9 mouse cellular contexts compared by ENCODE assay signal in the genomic region with DNA sequence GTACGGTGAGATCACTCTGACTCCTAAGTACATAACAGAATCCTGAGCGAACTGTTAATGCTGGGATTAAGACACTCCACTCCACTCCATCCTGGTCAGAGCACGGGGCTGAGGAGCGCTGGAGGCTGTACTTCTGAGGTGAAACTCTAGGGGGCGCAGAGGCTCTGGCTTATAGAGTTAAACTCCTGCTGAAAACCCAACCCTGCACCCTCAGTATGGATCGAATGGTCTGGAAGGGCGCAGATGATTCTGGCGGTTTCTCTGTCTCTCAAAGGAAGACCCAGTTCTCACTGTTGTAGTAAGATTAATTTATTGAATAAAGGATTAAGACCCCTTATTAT. TPM values are rescaled to one million over a fixed set of nuclear protein-coding genes. Genes with fewer than 3 reads are reported as not detected.
A peak's percentile ranks its signal among the peaks of the same experiment; 100 is the strongest.
DNase-seq lines count a peak whose midpoint lies in the region; ATAC-seq and TF ChIP-seq lines count a peak whose summit lies in the region.
"Had no signal": no experiment of that assay in that cellular context is flagged by ENCODE, and none has a peak within 500 bp of the region (broad histone marks: within the 10 kb centered on the region; RNA-seq: fewer than 3 reads in every experiment).

No protein-coding gene starts in this region.

- ATAC-seq in forebrain, embryonic 12.5 days (ENCODE audit: low FRiP score): no peak; the same call in 1 of the 2 replicates
- ATAC-seq in kidney, postnatal 0 days (replicated peaks; ENCODE audit: low FRiP score, low read depth): peak; percentile 66
- peak; percentile 74 for ATAC-seq in lung, embryonic 16.5 days (ENCODE audit: low read depth)

- no peak overlapping the region for H3K27ac ChIP-seq in forebrain, embryonic 10.5 days
- no peak overlapping the region for H3K27ac ChIP-seq in forebrain, embryonic 12.5 days
- H3K27ac ChIP-seq in kidney, postnatal 0 days: no peak overlapping the region
- H3K27ac ChIP-seq in lung, embryonic 16.5 days (ENCODE audit: low read length): no peak overlapping the region
- H3K27ac ChIP-seq: limb, embryonic 13.5 days had no signal

- no peaks in the 10 kb centered on the region for H3K36me3 ChIP-seq in forebrain, embryonic 10.5 days (replicated peaks)
- H3K36me3 ChIP-seq in forebrain, embryonic 12.5 days (replicated peaks): no peaks in the 10 kb centered on the region
- H3K36me3 ChIP-seq in kidney, postnatal 0 days (ENCODE audit: insufficient read depth, low read length): no peaks in the 10 kb centered on the region
- H3K36me3 ChIP-seq in lung, embryonic 16.5 days (ENCODE audit: control insufficient read depth, insufficient read depth, low read length): no peaks in the 10 kb centered on the region
- H3K36me3 ChIP-seq: limb, embryonic 13.5 days had no signal

- DNase-seq in forebrain, embryonic 10.5 days (ENCODE audit: extremely low spot score, low spot score): peak; percentile 62
- DNase-seq in Muller cell, postnatal 12 days (ENCODE audit: inconsistent ontology term): peak; percentile 14
- DNase-seq in cerebellum, postnatal 14 days: peak; percentile 75 to 84
- DNase-seq in gastrocnemius, postnatal 4 days (ENCODE audit: low spot score in 2 of 2): peak; percentile 49 to 58
- DNase-seq in kidney, postnatal 0 days (ENCODE audit: low spot score): peak; percentile 82
- DNase-seq in spleen, postnatal 36 days (ENCODE audit: low spot score in 2 of 2): peak; percentile 24 to 27

- no peaks in the 10 kb centered on the region for H3K9me3 ChIP-seq in forebrain, embryonic 10.5 days
- no peaks in the 10 kb centered on the region for H3K9me3 ChIP-seq in forebrain, embryonic 12.5 days
- no peaks in the 10 kb centered on the region for H3K9me3 ChIP-seq in kidney, postnatal 0 days (replicated peaks; ENCODE audit: low read length)
- H3K9me3 ChIP-seq in lung, embryonic 16.5 days (ENCODE audit: control insufficient read depth, low read length): no peaks in the 10 kb centered on the region
- H3K9me3 ChIP-seq: limb, embryonic 13.5 days had no signal

- WGBS in forebrain, embryonic 10.5 days: 22% methylated on average over 8 of the region's 8 CpGs
- 22% methylated on average over 8 of the region's 8 CpGs for WGBS in forebrain, embryonic 12.5 days
- WGBS in kidney, postnatal 0 days: 22% methylated on average over 8 of the region's 8 CpGs
- 14% methylated on average over 8 of the region's 8 CpGs for WGBS in lung, embryonic 16.5 days

- peak; percentile 78 for TF ChIP-seq CTCF in kidney, postnatal 0 days (IDR thresholded peaks at IDR 0.05; ENCODE audit: low read depth)

- H3K4me3 ChIP-seq in forebrain, embryonic 10.5 days: no peak overlapping the region
- H3K4me3 ChIP-seq in forebrain, embryonic 12.5 days (replicated peaks): no peak overlapping the region
- H3K4me3 ChIP-seq in kidney, postnatal 0 days (replicated peaks; ENCODE audit: low read depth, low read length): no peak overlapping the region
- H3K4me3 ChIP-seq in lung, embryonic 16.5 days (ENCODE audit: low read length): no peak overlapping the region
- H3K4me3 ChIP-seq: limb, embryonic 13.5 days had no signal

- H3K27me3 ChIP-seq in forebrain, embryonic 10.5 days (ENCODE audit: poor library complexity, severe bottlenecking): peaks cover 95% of the 10 kb centered on the region
- peaks cover 71% of the 10 kb centered on the region for H3K27me3 ChIP-seq in forebrain, embryonic 12.5 days
- peaks cover 12% of the 10 kb centered on the region for H3K27me3 ChIP-seq in kidney, postnatal 0 days (ENCODE audit: insufficient read depth, low read length)
- H3K27me3 ChIP-seq in lung, embryonic 16.5 days (ENCODE audit: control insufficient read depth, insufficient read depth, low read depth, low read length): peaks cover 23% of the 10 kb centered on the region

- H3K4me2 ChIP-seq in forebrain, embryonic 12.5 days: no peak overlapping the region
- H3K4me2 ChIP-seq in kidney, postnatal 0 days (ENCODE audit: low read length): no peak overlapping the region
- H3K4me2 ChIP-seq in lung, embryonic 16.5 days (ENCODE audit: low read depth, low read length): no peak overlapping the region
- H3K4me2 ChIP-seq: limb, embryonic 13.5 days had no signal

- no peak overlapping the region for H3K9ac ChIP-seq in forebrain, embryonic 12.5 days
- no peak overlapping the region for H3K9ac ChIP-seq in kidney, postnatal 0 days (ENCODE audit: low read depth, low read length)
- H3K9ac ChIP-seq in lung, embryonic 16.5 days (ENCODE audit: low read length): no peak overlapping the region
- H3K9ac ChIP-seq: limb, embryonic 13.5 days had no signal

- peaks cover 6% of the 10 kb centered on the region for H3K4me1 ChIP-seq in forebrain, embryonic 10.5 days
- peaks cover 5% of the 10 kb centered on the region; the same call in 1 of the 2 replicates for H3K4me1 ChIP-seq in forebrain, embryonic 12.5 days
- no peaks in the 10 kb centered on the region for H3K4me1 ChIP-seq in kidney, postnatal 0 days (replicated peaks; ENCODE audit: insufficient read depth, low read length)
- no peaks in the 10 kb centered on the region for H3K4me1 ChIP-seq in lung, embryonic 16.5 days (replicated peaks; ENCODE audit: control insufficient read depth, insufficient read depth, low read length)
- H3K4me1 ChIP-seq: limb, embryonic 13.5 days had no signal

RNA-seq across cellular contexts. Expression of a gene that starts 8.1 kb away (rescaled TPM):
- polyA plus RNA-seq in forebrain, embryonic 10.5 days (2016; fragmentation: Nextera tagmentation; extraction: Ambion mirVana): 0.99 and 1.7 TPM in 2 replicates
- polyA plus RNA-seq in forebrain, embryonic 12.5 days (2016; fragmentation: Nextera tagmentation; extraction: Ambion mirVana): 0.23 and 0.60 TPM in 2 replicates
- total RNA-seq in gastrocnemius, postnatal 4 days (2021): 1 to 10 TPM in 1 of 2 experiments, under 1 TPM in 1; 0.96 to 1.5 TPM
- 3.9 and 4.5 TPM in 2 replicates for polyA plus RNA-seq in kidney, postnatal 0 days (2015; fragmentation: Nextera tagmentation; extraction: Ambion mirVana)
- 1.2 and 1.8 TPM in 2 replicates for polyA plus RNA-seq in lung, embryonic 16.5 days (2015; fragmentation: Nextera tagmentation; extraction: Ambion mirVana)

RNA-seq across cellular contexts. Expression of a gene that starts 23.3 kb away (rescaled TPM):
- 1.3 and 1.5 TPM in 2 replicates for polyA plus RNA-seq in forebrain, embryonic 10.5 days (2016; fragmentation: Nextera tagmentation; extraction: Ambion mirVana)
- 0.46 and 0.68 TPM in 2 replicates for polyA plus RNA-seq in forebrain, embryonic 12.5 days (2016; fragmentation: Nextera tagmentation; extraction: Ambion mirVana)
- total RNA-seq in gastrocnemius, postnatal 4 days (2021): under 1 TPM; 0.61 to 0.73 TPM
- polyA plus RNA-seq in kidney, postnatal 0 days (2015; fragmentation: Nextera tagmentation; extraction: Ambion mirVana): 6.0 and 6.3 TPM in 2 replicates
- 0.68 and 0.70 TPM in 2 replicates for polyA plus RNA-seq in lung, embryonic 16.5 days (2015; fragmentation: Nextera tagmentation; extraction: Ambion mirVana)

RNA-seq across cellular contexts. Expression of a gene that starts 27.9 kb away (rescaled TPM):
- 0.22 and 0.37 TPM in 2 replicates for polyA plus RNA-seq in forebrain, embryonic 10.5 days (2016; fragmentation: Nextera tagmentation; extraction: Ambion mirVana)
- 0.13 and 0.19 TPM in 2 replicates for polyA plus RNA-seq in forebrain, embryonic 12.5 days (2016; fragmentation: Nextera tagmentation; extraction: Ambion mirVana)
- 1 to 10 TPM in 1 of 2 experiments, under 1 TPM in 1; 0.76 to 1.0 TPM for total RNA-seq in gastrocnemius, postnatal 4 days (2021)
- 2.2 and 2.4 TPM in 2 replicates for polyA plus RNA-seq in kidney, postnatal 0 days (2015; fragmentation: Nextera tagmentation; extraction: Ambion mirVana)
- polyA plus RNA-seq in lung, embryonic 16.5 days (2015; fragmentation: Nextera tagmentation; extraction: Ambion mirVana): 1.8 and 2.3 TPM in 2 replicates

RNA-seq across cellular contexts. Expression of a gene that starts 28.6 kb away (rescaled TPM):
- polyA plus RNA-seq in forebrain, embryonic 10.5 days (2016; fragmentation: Nextera tagmentation; extraction: Ambion mirVana): 0.27 TPM in 1 of 2 replicates, not detected in the other
- polyA plus RNA-seq in forebrain, embryonic 12.5 days (2016; fragmentation: Nextera tagmentation; extraction: Ambion mirVana): 0.19 and 0.31 TPM in 2 replicates
- total RNA-seq in gastrocnemius, postnatal 4 days (2021): not detected
- 0.45 and 0.47 TPM in 2 replicates for polyA plus RNA-seq in kidney, postnatal 0 days (2015; fragmentation: Nextera tagmentation; extraction: Ambion mirVana)
- not detected in 2 replicates for polyA plus RNA-seq in lung, embryonic 16.5 days (2015; fragmentation: Nextera tagmentation; extraction: Ambion mirVana)

RNA-seq across cellular contexts. Expression of a gene that starts 39.8 kb away (rescaled TPM):
- 77.3 and 81.9 TPM in 2 replicates for polyA plus RNA-seq in forebrain, embryonic 10.5 days (2016; fragmentation: Nextera tagmentation; extraction: Ambion mirVana)
- polyA plus RNA-seq in forebrain, embryonic 12.5 days (2016; fragmentation: Nextera tagmentation; extraction: Ambion mirVana): 69.2 and 71.3 TPM in 2 replicates
- total RNA-seq in gastrocnemius, postnatal 4 days (2021): 10 to 100 TPM; 36.0 to 40.5 TPM
- polyA plus RNA-seq in kidney, postnatal 0 days (2015; fragmentation: Nextera tagmentation; extraction: Ambion mirVana): 84.4 and 86.9 TPM in 2 replicates
- 68.7 and 72.4 TPM in 2 replicates for polyA plus RNA-seq in lung, embryonic 16.5 days (2015; fragmentation: Nextera tagmentation; extraction: Ambion mirVana)

Comparison
In these comparisons a context has a peak if more than half of its experiments do, and no peak if none do; other contexts are left out.
1. DNase-seq: peak in every context shown above with its lines; median percentile 82 in kidney, postnatal 0 days; 80 in cerebellum, postnatal 14 days; 62 in forebrain, embryonic 10.5 days; 54 in gastrocnemius, postnatal 4 days; 26 in spleen, postnatal 36 days; 14 in Muller cell, postnatal 12 days.